Mouse (Mus musculus) embryonic stem cell, embryonic (primary cell): ENCODE data around the gene Pcdh7.

Experiments used
- CTCF ChIA-PET, 4 experiments: fragments of 300-600 bp in 2 of 4; fragments of 350-600 bp in 2 of 4; sonication (Branson Sonifier 250); formaldehyde crosslinking; loops; one replicate each; lab custom pipeline; 2022; ENCODE audit warnings: inconsistent platforms in 2 of 4; lab: Charles Lee
- POLR2A ChIA-PET, 4 experiments: fragments of 300-600 bp in 2 of 4; fragments of 350-600 bp in 2 of 4; sonication (Branson Sonifier 250); formaldehyde crosslinking; loops; one replicate each; lab custom pipeline; 2022; ENCODE audit warnings: antibody characterized with exemption in 4 of 4, inconsistent platforms in 1 of 4; lab: Charles Lee

The Pcdh7 gene

DNA sequence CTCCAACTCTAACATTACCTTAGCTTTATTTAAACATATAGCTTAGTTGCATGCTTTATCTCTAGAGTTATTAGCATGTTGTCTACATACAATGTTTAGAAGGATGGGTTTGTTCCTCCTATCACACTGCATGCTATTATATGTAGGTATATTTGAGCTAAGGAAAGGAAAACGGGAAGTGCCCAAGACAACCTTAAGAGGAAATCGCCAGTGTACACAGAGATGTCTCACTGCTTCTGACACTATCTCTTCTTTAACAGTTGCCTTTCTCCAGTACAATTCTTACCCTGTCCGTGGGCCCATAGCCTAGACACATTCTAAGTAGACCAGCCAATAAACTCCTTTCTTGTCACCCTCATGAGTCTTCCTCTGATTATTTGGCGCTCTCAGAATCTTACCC, 62.8 kb downstream of the Pcdh7 start:
- POLR2A ChIA-PET: no interaction called here
- CTCF ChIA-PET: interaction anchor here in 1 of 4 experiments (0.5 kb wide), 1 partner anchor 30 kb away, joined by 3 read pairs; no protein-coding TSS in a partner anchor

- CTCF ChIA-PET: no interaction called here
Measured at GRCm38 (mm10) chr5:57781950-57782349, 64.2 kb downstream of the Pcdh7 start.

GRCm38 (mm10) chr5:57782546-57782945, 64.8 kb downstream of the Pcdh7 start:
- CTCF ChIA-PET: no interaction called here
- POLR2A ChIA-PET: no interaction called here

More at GRCm38 (mm10) chr5:57781950-57782349, 64.2 kb downstream of the Pcdh7 start:
- POLR2A ChIA-PET: interaction anchor here in 1 of 4 experiments (0.6 kb wide), 1 partner anchor 1893 kb away, joined by 10 read pairs; no protein-coding TSS in a partner anchor

- POLR2A ChIA-PET: interaction anchor here in 1 of 4 experiments (0.8 kb wide), 1 partner anchor 70 kb away, joined by 3 read pairs; no protein-coding TSS in a partner anchor
- CTCF ChIA-PET: no interaction called here
Measured at GRCm38 (mm10) chr5:57788775-57789509, 71.2 kb downstream of the Pcdh7 start.

- POLR2A ChIA-PET: no interaction called here
Measured at GRCm38 (mm10) chr5:57796337-57796736, 78.6 kb downstream of the Pcdh7 start.

GRCm38 (mm10) chr5:57797951-57798670, 80.3 kb downstream of the Pcdh7 start:
- CTCF ChIA-PET: interaction anchor here in 1 of 4 experiments (0.6 kb wide), 1 partner anchor 1346 kb away, joined by 3 read pairs; no protein-coding TSS in a partner anchor

More at GRCm38 (mm10) chr5:57796337-57796736, 78.6 kb downstream of the Pcdh7 start:
- CTCF ChIA-PET: no interaction called here

GRCm38 (mm10) chr5:57803108-57803507, 85.3 kb downstream of the Pcdh7 start:
- ChIA-PET POLR2A (no interaction called here), CTCF (no interaction called here)

More at GRCm38 (mm10) chr5:57797951-57798670, 80.3 kb downstream of the Pcdh7 start:
- POLR2A ChIA-PET: no interaction called here

- POLR2A ChIA-PET: no interaction called here
- CTCF ChIA-PET: no interaction called here
Measured at GRCm38 (mm10) chr5:57803890-57804289, 86.1 kb downstream of the Pcdh7 start.

- ChIA-PET POLR2A (no interaction called here), CTCF (no interaction called here)
Measured at GRCm38 (mm10) chr5:57807350-57807749, 89.6 kb downstream of the Pcdh7 start.

GRCm38 (mm10) chr5:57810641-57811040, 92.9 kb downstream of the Pcdh7 start:
- ChIA-PET POLR2A (no interaction called here), CTCF (no interaction called here)

DNA sequence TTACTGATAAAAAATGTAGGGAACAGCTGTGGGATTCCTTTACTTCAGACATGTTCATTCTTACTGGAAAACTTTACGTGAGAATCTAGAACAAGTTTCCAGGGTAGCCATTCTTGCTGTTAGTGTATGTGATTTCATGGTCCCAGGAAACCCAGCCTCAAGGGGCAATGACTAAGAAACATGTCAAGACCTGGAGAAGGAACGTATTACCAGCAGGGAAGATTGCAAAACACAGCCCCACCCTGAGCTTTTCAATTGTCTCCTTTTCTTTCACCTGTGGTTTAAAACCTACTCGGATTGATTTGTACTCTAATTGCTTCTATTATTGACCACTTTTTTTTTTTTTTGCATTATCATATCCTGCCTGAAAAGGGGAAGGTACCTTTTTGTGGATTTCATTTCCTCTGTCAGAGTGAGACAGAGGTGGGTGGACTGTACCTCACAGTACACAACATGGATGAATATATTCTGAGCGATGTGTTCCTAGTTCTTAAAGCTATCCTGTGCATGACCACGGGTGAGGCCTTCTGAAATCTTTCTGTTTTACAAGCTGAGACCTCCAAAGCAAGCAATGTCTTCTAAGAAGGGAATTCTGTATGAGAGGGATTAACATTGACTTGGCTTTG, 98.3 kb downstream of the Pcdh7 start:
- ChIA-PET POLR2A (no interaction called here), CTCF (interaction anchor here in 1 of 4 experiments (0.7 kb wide), 1 partner anchor 157 kb away, joined by 3 read pairs; no protein-coding TSS in a partner anchor)

- CTCF ChIA-PET: no interaction called here
- POLR2A ChIA-PET: no interaction called here
Measured at GRCm38 (mm10) chr5:57819788-57820187, 102.0 kb downstream of the Pcdh7 start.

DNA sequence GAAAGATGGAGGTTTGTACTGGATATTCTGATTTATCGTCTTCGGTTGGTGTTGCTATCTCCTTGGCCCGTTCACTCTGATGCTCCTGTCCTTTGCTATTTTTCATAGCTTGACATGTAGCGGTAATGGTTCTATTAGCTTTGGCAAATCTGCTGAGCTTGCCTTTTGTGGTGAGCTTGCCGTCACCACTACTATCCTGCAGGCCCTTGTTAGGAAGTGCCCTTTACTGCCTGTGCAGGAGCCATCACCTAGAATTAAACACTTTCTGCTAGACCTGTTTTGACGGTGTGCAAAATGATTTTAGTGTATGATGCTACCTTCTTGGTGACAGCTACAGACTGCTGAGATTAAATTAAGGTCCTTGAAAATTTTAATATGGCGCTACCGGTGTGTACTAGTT, 103.3 kb downstream of the Pcdh7 start:
- POLR2A ChIA-PET: interaction anchor here in 1 of 4 experiments (1.4 kb wide), 1 partner anchor 15 kb away, joined by 3 read pairs; no protein-coding TSS in a partner anchor
- CTCF ChIA-PET: no interaction called here

DNA sequence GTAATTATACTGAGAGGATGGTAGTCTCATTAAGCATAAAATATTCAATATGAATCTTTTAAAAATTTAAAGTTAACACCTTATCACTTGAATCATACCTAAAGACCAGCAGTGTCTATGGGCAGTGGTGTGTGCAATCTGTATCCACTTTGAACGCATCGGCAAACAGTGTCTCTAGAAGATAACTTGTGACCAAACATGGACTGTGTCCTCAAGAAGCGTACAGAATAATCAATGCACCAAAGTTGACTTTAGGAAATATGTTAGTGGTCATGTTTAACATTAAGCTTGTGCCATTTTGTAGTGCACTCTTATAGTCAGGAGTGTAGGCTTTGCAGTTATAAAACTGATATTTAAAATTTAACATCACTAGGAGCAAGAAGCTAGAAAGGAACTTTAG, 110.7 kb downstream of the Pcdh7 start:
- ChIA-PET CTCF (no interaction called here), POLR2A (no interaction called here)

DNA sequence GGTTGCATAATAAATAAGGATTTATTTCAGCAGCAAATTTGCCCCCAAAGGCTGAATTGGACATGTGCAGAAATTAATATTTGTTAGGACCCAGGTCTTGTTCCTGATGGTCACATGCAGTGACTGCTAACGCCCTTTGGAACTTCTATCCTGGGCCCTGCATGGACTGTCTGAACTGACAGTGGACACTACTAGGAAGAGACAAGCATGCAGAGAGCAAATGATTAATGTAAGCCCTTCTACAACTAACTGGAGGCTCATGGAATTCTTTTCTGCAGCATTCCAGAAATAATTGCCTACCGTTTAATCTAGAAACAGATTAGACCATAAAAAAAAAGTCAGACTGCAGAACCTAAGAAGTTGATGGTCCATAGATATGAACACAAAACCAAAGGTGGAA, 119.4 kb downstream of the Pcdh7 start:
- CTCF ChIA-PET: no interaction called here
- POLR2A ChIA-PET: no interaction called here

DNA sequence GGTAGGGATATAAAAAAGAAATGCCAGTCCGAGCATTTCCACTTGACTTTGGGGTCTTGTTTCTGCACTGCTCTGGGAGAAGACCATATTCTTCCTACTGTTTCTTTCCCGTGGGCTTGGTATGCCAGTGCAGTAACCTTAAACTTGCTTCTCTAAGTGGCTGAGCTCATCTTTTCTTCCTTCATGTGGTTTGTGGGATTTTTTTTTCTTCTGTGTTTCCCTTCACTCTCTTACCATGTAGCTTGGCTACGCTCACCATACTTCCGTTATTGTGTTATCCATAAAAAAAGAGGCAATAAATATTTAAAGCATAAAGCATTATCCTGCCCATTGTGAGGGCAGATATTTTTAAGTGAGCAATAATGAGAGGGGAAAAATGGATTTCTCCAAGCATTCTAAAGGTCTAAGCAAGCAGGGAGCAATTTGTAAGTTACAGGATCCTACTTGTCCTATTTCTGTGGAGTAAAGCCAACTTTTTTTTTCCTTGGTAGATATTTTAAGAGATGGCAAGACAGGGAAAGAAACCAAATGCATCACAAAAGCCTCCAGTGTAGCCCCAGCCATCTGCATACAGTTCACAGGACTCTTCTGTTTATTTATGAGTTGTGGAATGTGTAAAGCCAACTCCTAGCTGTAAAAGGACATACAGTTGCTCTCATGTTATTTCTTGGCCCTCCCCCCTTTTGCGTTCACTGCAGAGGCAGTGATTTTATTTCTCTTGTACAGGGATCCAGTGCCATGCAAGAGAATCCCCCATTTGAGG, 123.8 kb downstream of the Pcdh7 start:
- ChIA-PET CTCF (no interaction called here), POLR2A (no interaction called here)

- POLR2A ChIA-PET: no interaction called here
- CTCF ChIA-PET: no interaction called here
Measured at GRCm38 (mm10) chr5:57847500-57847899, 129.7 kb downstream of the Pcdh7 start.

- CTCF ChIA-PET: no interaction called here
- POLR2A ChIA-PET: no interaction called here
Measured at GRCm38 (mm10) chr5:57850111-57850510, 132.3 kb downstream of the Pcdh7 start.

- CTCF ChIA-PET: no interaction called here
Measured at GRCm38 (mm10) chr5:57857316-57857715, 139.5 kb downstream of the Pcdh7 start.

More at GRCm38 (mm10) chr5:57857316-57857715, 139.5 kb downstream of the Pcdh7 start:
- POLR2A ChIA-PET: no interaction called here
